Mouse (Mus musculus): ENCODE results near the gene Fbxo4.

The Fbxo4 gene

GRCm38 (mm10) chr15:3979061-3979848, at the start of gene Fbxo4:
TSS of gene Fbxo4 (minus strand) at chr15:3979573.
- peak; percentile 70 to 81 for DNase-seq (ENCODE audit: low spot score in 2 of 2)

GRCm38 (mm10) chr15:4028960-4029359, 49.6 kb upstream of the Fbxo4 start:
- no peak for DNase-seq (ENCODE audit: low spot score in 2 of 2)

- DNase-seq (ENCODE audit: low spot score in 2 of 2): no peak
Observed at GRCm38 (mm10) chr15:4028411-4028700, 49.0 kb upstream of the Fbxo4 start.

GRCm38 (mm10) chr15:4027671-4028410, 48.5 kb upstream of the Fbxo4 start:
- DNase-seq (ENCODE audit: low spot score in 2 of 2): no peak

GRCm38 (mm10) chr15:4026831-4027584, 47.6 kb upstream of the Fbxo4 start:
- DNase-seq (ENCODE audit: low spot score in 2 of 2): peak; percentile 80 to 84

- peak; percentile 94 for DNase-seq (ENCODE audit: low spot score in 2 of 2)
Observed at GRCm38 (mm10) chr15:4026231-4026773, 46.9 kb upstream of the Fbxo4 start, which contains the start of gene Oxct1. TSS of gene Oxct1 (plus strand) at chr15:4026383.

- no peak for DNase-seq (ENCODE audit: low spot score in 2 of 2)
Observed at GRCm38 (mm10) chr15:4025508-4025904, 46.1 kb upstream of the Fbxo4 start.

- no peak for DNase-seq (ENCODE audit: low spot score in 2 of 2)
Observed at GRCm38 (mm10) chr15:4024726-4025507, 45.5 kb upstream of the Fbxo4 start.

GRCm38 (mm10) chr15:4023747-4024146, 44.4 kb upstream of the Fbxo4 start:
- DNase-seq (ENCODE audit: low spot score in 2 of 2): no peak

GRCm38 (mm10) chr15:4020711-4021110, 41.3 kb upstream of the Fbxo4 start:
- DNase-seq (ENCODE audit: low spot score in 2 of 2): peak in 1 of 2 experiments; percentile 15

- no peak for DNase-seq (ENCODE audit: low spot score in 2 of 2)
Observed at GRCm38 (mm10) chr15:4013873-4014272, 34.5 kb upstream of the Fbxo4 start.

GRCm38 (mm10) chr15:4000536-4000935, 21.2 kb upstream of the Fbxo4 start:
- no peak for DNase-seq (ENCODE audit: low spot score in 2 of 2)

- no peak for DNase-seq (ENCODE audit: low spot score in 2 of 2)
Observed at GRCm38 (mm10) chr15:3999144-3999543, 19.8 kb upstream of the Fbxo4 start.

- DNase-seq (ENCODE audit: low spot score in 2 of 2): no peak
Observed at GRCm38 (mm10) chr15:3996267-3997010, 17.1 kb upstream of the Fbxo4 start.

- peak; percentile 95 to 96 for DNase-seq (ENCODE audit: low spot score in 2 of 2)
Observed at GRCm38 (mm10) chr15:3995448-3996266, 16.3 kb upstream of the Fbxo4 start, which contains the start of gene AW549877. TSS of gene AW549877 (minus strand) at chr15:3995744.

GRCm38 (mm10) chr15:3994852-3995447, 15.6 kb upstream of the Fbxo4 start:
- no peak for DNase-seq (ENCODE audit: low spot score in 2 of 2)

GRCm38 (mm10) chr15:3987981-3988380, 8.6 kb upstream of the Fbxo4 start:
- DNase-seq (ENCODE audit: low spot score in 2 of 2): peak in 1 of 2 experiments; percentile 42

GRCm38 (mm10) chr15:3984876-3985275, 5.5 kb upstream of the Fbxo4 start:
- DNase-seq (ENCODE audit: low spot score in 2 of 2): no peak

GRCm38 (mm10) chr15:3982732-3983131, 3.4 kb upstream of the Fbxo4 start:
- DNase-seq (ENCODE audit: low spot score in 2 of 2): no peak
